Mouse (Mus musculus) right cerebral cortex, postnatal 4 days (tissue): ENCODE data around the gene Tm6sf2.

ENCODE experiments used
- DNase-seq: peaks from one replicate; pipeline ENCODE4 v3.0.0-alpha.2; 2022

Gene Tm6sf2

GRCm38 (mm10) chr8:70092786-70093185, 20.1 kb downstream of the Tm6sf2 start:
- DNase-seq, result no peak

GRCm38 (mm10) chr8:70099276-70099675, 26.6 kb downstream of the Tm6sf2 start:
- no peak for DNase-seq

DNA sequence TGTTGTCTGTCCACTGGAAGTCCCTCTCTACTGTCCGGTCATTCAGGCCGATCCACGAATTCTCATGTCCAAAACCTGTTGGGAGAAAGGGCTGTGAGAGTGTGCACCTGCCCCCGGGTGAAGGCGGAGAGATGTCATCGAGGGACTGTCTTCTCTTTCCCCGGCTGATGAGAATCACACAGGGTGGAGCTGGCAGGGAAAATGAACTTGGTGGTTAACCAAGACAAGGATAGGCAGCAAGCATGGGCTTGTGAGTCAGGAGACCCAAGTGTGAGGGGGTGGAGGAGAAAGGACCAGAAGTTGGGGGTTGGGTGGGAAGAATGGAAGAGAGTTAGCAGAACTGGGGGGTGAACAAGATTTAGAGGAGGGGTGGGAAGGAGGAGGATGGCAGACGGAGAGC, 27.5 kb downstream of the Tm6sf2 start:
- no peak for DNase-seq

GRCm38 (mm10) chr8:70104506-70104905, 31.8 kb downstream of the Tm6sf2 start:
- no peak for DNase-seq

DNA sequence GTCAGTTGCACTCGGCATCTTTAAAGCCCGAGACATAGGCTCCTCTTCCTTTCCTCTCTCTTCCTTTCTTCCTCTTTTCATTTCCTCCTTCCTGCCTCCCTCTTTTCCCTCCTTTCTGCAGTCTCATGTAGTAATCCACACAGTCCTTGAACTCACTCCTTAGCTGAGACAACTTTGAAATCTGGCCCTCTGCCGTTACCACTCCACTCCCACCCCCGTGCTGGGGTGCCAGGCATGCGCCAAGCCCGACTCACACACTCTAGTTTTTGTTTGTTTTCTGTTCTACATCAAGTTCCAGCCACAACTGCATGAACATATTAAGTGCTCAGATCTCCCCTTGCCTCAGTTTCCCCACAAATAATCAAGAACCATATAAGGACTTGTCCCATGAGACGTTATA, 32.2 kb downstream of the Tm6sf2 start:
- DNase-seq, result no peak

- DNase-seq, result no peak
Observed at GRCm38 (mm10) chr8:70110451-70110850, 37.7 kb downstream of the Tm6sf2 start.

- DNase-seq, result no peak
Observed at GRCm38 (mm10) chr8:70111192-70111795, 38.6 kb downstream of the Tm6sf2 start.

- peak; percentile 37 for DNase-seq
Observed at GRCm38 (mm10) chr8:70112401-70113016, 39.8 kb downstream of the Tm6sf2 start.

DNA sequence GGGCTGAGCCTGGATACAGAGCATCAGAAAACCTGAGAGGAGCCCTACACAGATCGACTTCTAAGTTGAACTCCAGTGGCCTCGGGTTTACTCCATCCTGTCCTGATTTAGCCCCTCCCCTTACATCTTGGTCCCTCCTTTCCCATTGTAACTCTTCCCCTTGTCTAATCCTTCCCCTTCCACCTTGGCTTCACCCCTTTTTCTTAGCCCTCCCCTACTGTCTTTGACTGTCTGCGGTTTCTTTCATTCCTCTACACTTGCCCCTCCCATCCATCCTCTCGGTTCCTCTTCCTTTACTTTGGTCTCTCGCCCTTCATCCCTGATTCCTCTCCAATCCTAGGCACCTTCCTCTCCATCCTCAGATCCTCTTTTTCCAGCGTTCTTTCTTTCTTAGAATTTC, 41.8 kb downstream of the Tm6sf2 start:
- DNase-seq, result no peak

DNA sequence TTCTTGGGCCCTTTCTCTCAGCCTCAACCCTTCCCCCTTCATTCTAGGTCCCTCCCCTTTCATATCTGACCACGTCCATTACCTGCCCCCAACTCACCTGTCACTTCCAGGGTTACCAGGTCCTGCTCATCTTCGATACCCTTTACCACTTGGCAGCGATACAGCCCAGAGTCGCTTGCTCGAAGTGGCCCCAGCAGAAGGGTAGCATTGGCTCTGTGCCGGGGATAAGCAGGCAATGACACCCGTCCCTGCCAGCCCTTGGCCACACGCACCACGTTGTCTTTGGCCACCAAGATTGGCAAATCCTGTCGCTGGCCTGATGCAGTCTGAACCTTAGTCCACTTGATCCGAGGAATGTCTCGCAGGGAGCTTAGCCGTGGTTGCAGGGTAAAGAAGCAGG, 42.2 kb downstream of the Tm6sf2 start:
- no peak for DNase-seq

GRCm38 (mm10) chr8:70117611-70118010, 44.9 kb downstream of the Tm6sf2 start:
- DNase-seq, result no peak

- DNase-seq, result peak; percentile 66
Observed at GRCm38 (mm10) chr8:70118726-70119700, 46.3 kb downstream of the Tm6sf2 start.

DNA sequence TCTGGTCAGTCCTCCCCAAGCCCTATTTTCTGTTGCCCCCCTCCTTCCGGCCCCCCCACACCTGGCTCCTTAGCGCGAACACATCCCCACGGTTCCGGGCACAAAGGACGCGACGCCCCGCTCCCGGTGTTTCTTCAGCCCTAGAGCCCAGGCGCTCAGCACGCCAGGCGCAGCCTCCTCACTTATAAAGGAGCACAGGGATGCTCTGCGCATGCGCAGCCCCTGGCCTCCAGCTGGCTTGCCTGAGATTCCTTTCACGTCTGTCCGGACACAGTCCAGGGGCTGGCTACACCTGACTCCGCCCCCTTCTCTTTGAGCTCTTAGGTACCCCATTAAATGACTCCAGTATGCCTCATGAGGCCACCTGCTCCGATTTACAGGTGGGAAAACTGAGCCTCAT, 47.9 kb downstream of the Tm6sf2 start, which contains the start of gene Ncan:
Gene Ncan (minus strand): TSS at position 207 of the 400 bp plus-strand sequence.
- DNase-seq, result peak; percentile 98

GRCm38 (mm10) chr8:70122863-70123262, 50.1 kb downstream of the Tm6sf2 start:
- DNase-seq, result no peak

GRCm38 (mm10) chr8:70124992-70125391, 52.3 kb downstream of the Tm6sf2 start:
- no peak for DNase-seq

GRCm38 (mm10) chr8:70128435-70128834, 55.7 kb downstream of the Tm6sf2 start:
- peak; percentile 70 for DNase-seq

GRCm38 (mm10) chr8:70129309-70129952, 56.7 kb downstream of the Tm6sf2 start:
- peak; percentile 76 for DNase-seq
